Mouse (Mus musculus) ES-E14 (cell line): ENCODE data around the gene Bglap. TPM values are rescaled to one million over a fixed set of nuclear protein-coding genes. Genes with fewer than 3 reads are reported as not detected.
"Not testable (repeated sequence)": the region's sequence is repeated elsewhere in the genome, so short reads cannot be mapped to it uniquely, and the experiment has no call there.

Experiments used
- DNase-seq: peaks from one replicate; pipeline ENCODE4 v3.0.0-alpha.2; 2013; ENCODE audit warnings: low read depth, low spot score
- H3K27ac ChIP-seq: 2 replicates; pipeline ENCODE4 v1.5.1; 2012; ENCODE audit warnings: low read depth, mild to moderate bottlenecking, low read length, moderate library complexity, mixed read lengths; ENCODE audit not compliant: poor library complexity, insufficient read depth, severe bottlenecking
- H3K36me3 ChIP-seq: 2 replicates; pipeline ENCODE4 v1.6.1; 2012; ENCODE audit warnings: mild to moderate bottlenecking, low read length, moderate library complexity, mixed read lengths; ENCODE audit not compliant: control insufficient read depth, poor library complexity, insufficient read depth, severe bottlenecking
- H3K4me1 ChIP-seq, 2 experiments: fragments of 150-350 bp in 1 of 2; sonication (generic) in 1 of 2; 2 replicates each; pipeline ENCODE4 v1.6.1; 2012; ENCODE audit warnings: low read length in 2 of 2, mild to moderate bottlenecking in 1 of 2, mixed read lengths in 1 of 2; ENCODE audit not compliant: control insufficient read depth in 2 of 2, insufficient read depth in 2 of 2, poor library complexity in 1 of 2
- H3K4me3 ChIP-seq, 2 experiments: fragments of 150-350 bp in 1 of 2; sonication (generic) in 1 of 2; 2 replicates each; pipeline ENCODE4 v1.5.1; 2012; ENCODE audit warnings: low read length in 2 of 2, low read depth in 1 of 2, mild to moderate bottlenecking in 1 of 2, mixed read lengths in 1 of 2; ENCODE audit not compliant: insufficient read depth in 1 of 2, poor library complexity in 1 of 2, severe bottlenecking in 1 of 2
- H3K9ac ChIP-seq: 2 replicates; pipeline ENCODE4 v1.6.1; 2012; ENCODE audit warnings: low read depth, mild to moderate bottlenecking, low read length, mixed read lengths; ENCODE audit not compliant: poor library complexity, insufficient read depth, severe bottlenecking
- H3K9me3 ChIP-seq: fragments of 150-350 bp; sonication (generic); 2 replicates; pipeline ENCODE4 v1.6.1; 2012; ENCODE audit warnings: low read depth, mild to moderate bottlenecking, low read length; ENCODE audit not compliant: control insufficient read depth, insufficient read depth
- CHD2 ChIP-seq: IDR thresholded peaks from 2 replicates; pipeline ENCODE4 v1.6.1; 2014; ENCODE audit warnings: mild to moderate bottlenecking, low read depth, low read length, inconsistent platforms
- HCFC1 ChIP-seq: IDR thresholded peaks from 2 replicates; pipeline ENCODE4 v1.6.1; 2012; ENCODE audit warnings: low read length, inconsistent platforms, borderline replicate concordance; ENCODE audit not compliant: insufficient read depth
- MAFK ChIP-seq: IDR thresholded peaks from 2 replicates; pipeline ENCODE4 v1.6.1; 2014; ENCODE audit warnings: mild to moderate bottlenecking, low read depth, low read length, inconsistent platforms; ENCODE audit not compliant: insufficient read depth
- ZC3H11A ChIP-seq: IDR thresholded peaks from 2 replicates; pipeline ENCODE4 v1.6.1; 2012; ENCODE audit warnings: low read depth, mild to moderate bottlenecking, inconsistent platforms, low read length, borderline replicate concordance
- ZNF384 ChIP-seq: IDR thresholded peaks from 2 replicates; pipeline ENCODE4 v1.6.1; 2012; ENCODE audit warnings: low read depth, low read length, inconsistent platforms
- in situ Hi-C, 2 experiments: fragments of 600-800 bp; cut with MboI; formaldehyde crosslinking; loops; one replicate each; pipeline ENCODE4 v1.15.1; 2025; ENCODE audit warnings: low sequenced_read_pairs in 2 of 2, inconsistent platforms in 1 of 2; ENCODE audit not compliant: unreplicated experiment in 2 of 2
- total RNA-seq: library from RNA; depleted of rRNA; stranded (reverse); fragments of 300-350 nt; gene quantifications from 2 replicates; pipeline ENCODE4 v1.2.3, GENCODE M21; 2012

Bglap gene
- total RNA-seq, 1 experiment, result not detected

DNA sequence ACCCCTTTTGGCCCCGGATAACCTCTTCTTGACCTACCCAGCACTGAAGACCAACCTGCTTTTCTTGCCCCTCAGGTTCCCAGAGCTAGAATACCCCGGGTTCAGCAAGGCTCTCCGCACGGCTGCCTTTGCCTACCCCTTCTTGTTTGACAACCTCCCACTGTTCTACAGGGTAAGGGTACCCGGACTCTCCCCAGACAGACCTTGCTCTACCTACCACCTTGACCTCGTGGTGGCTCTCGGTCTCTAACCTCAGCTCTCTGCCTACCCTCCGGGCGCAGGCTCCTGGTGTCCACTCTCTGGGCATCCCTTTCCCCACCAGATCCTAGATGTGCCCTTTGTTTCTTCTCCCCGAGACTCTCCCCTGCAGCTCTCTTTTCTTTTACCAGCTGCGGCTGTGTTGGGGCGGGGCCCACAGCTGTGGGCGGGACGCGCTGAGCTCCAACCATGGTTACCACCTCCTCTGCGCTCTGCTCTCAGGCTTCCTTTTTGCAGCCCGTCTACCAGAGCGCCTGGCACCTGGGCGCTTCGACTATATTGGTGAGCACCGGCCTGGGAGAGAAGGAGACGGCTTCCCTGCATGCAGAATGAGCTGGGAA lies 17.3 kb downstream of the Bglap start:
- DNase-seq, H3K4me3 ChIP-seq, in situ Hi-C loops: not testable (repeated sequence)

DNA sequence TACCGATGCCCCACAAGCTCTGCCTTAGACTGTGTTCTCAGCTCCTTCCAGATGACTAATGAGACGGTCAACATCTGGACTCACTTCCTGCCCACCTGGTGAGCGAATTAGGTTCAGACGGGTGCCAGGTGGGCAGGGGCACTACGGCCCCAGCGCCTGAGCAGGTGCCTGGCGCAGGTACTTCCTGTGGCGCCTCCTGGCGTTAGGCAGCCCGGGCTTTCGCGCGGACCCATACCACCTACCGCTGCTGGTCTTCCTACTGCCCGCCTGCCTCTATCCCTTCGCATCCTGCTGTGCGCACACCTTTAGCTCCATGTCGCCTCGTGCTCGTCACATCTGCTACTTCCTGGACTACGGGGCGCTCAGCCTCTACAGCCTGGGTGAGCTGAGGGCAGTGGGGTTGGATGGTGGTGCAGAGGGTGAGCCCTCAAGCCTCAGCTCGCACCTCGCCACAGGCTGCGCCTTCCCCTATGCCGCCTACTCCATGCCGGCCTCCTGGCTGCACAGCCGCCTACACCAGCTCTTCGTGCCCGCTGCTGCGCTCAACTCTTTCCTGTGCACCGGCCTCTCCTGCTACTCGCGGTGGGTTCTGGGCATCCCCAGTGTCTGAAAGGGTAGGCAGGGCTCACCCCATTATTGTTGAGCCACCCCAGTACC lies 18.4 kb downstream of the Bglap start:
- TF ChIP-seq CHD2 (no peak), ZNF384 (no peak), MAFK (no peak), ZC3H11A (no peak), HCFC1 (no peak)
- Histone ChIP-seq H3K36me3 (peaks cover 16% of the 10 kb centered on the region), H3K4me3 (peak overlapping the region; percentile 46 to 57; a peak in 2 of 4 replicates), H3K9ac (peak overlapping the region; percentile 46; the same call in 1 of the 2 replicates), H3K27ac (no peak overlapping the region), H3K9me3 (0 out of 2 replicates have a peak, but pooled peaks cover 2% of the 10 kb centered on the region), H3K4me1 (peaks cover 0 to 16% of the 10 kb centered on the region in 2 experiments; a peak in 2 of 4 replicates)
- DNase-seq, result no peak
- in situ Hi-C loops, result no loop called here

More for the DNA sequence above, 17.3 kb downstream of the Bglap start:
- H3K9ac ChIP-seq, H3K27ac ChIP-seq, H3K9me3 ChIP-seq, H3K36me3 ChIP-seq: not testable (repeated sequence)
- peaks cover 0 to 16% of the 10 kb centered on the region in 2 experiments; a peak in 2 of 4 replicates for H3K4me1 ChIP-seq

DNA sequence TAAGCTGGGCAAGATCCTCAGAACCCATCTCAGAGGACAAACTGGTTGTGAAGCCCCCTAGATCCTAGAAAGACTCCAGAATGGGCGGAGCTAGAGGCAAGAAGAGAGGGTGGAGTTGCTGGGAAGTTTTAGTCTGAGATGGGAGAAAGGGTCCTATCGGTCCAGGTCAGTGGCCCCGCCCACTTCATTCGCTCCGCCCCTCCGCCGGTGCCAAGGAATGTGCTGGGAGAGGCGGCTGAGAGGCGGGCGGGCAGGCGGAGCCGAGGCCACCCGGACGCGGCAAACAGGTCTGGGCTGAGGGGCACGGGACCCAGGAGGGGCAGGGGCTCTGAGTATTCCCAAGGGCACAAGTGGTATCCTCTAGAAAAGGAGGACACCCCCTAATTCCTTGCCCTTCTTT lies 19.9 kb downstream of the Bglap start, which contains the start of gene Paqr6:
Gene Paqr6 (plus strand): TSS at position 248 of the 400 bp plus-strand sequence.
- Histone ChIP-seq H3K9ac (no peak within 1 kb of the TSS), H3K27ac (no peak within 1 kb of the TSS), H3K9me3 (no peaks in the 10 kb centered on the region), H3K36me3 (peaks cover 31% of the 10 kb centered on the region), H3K4me1 (peaks cover 0 to 17% of the 10 kb centered on the region in 2 experiments; a peak in 2 of 4 replicates), H3K4me3 (peak within 1 kb of the TSS; percentile 23 to 37; a peak in 2 of 4 replicates)
- in situ Hi-C loops, result no loop called here
- TF ChIP-seq CHD2 (no peak), MAFK (no peak), ZNF384 (no peak), HCFC1 (no peak), ZC3H11A (no peak)
- DNase-seq, result peak; percentile 88

DNA sequence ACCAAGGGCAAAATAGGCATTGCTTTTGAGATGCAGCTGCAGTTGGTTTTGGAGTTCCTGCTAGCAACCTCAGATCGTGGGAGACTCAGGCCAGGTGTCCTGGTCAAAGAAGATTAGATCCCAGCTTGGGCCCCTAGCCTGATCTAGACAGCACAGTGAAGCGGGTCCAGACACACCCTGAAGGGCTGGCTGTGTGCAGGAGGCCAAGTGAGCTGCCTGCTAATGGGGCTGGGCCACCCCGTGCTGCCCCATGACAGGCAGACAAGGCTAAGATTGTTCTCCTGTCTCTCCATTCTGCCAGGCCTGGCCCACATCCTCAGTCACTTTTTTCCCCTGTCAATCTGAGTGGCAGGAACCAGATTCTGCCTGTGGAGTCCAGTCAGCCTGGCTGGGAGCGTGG lies 20.6 kb downstream of the Bglap start:
- TF ChIP-seq ZNF384, result no peak
- no peak for TF ChIP-seq HCFC1
- no peak for TF ChIP-seq MAFK
- no peak for TF ChIP-seq CHD2
- TF ChIP-seq ZC3H11A, result no peak
- Histone ChIP-seq H3K9ac (no peak overlapping the region), H3K4me1 (peaks cover 0 to 17% of the 10 kb centered on the region in 2 experiments; a peak in 2 of 4 replicates), H3K36me3 (peaks cover 38% of the 10 kb centered on the region), H3K9me3 (no peaks in the 10 kb centered on the region), H3K27ac (no peak overlapping the region), H3K4me3 (no peak overlapping the region)
- in situ Hi-C loops, result no loop called here
- DNase-seq, result no peak
